Mouse (Mus musculus) cerebellum, adult 2 months (tissue): ENCODE data around the gene Cdca7l. TPM values are rescaled to one million over a fixed set of nuclear protein-coding genes. Genes with fewer than 3 reads are reported as not detected.

Source experiments
- DNase-seq, 2 experiments: peaks; one replicate each; pipeline ENCODE4 v3.0.0; 2021
- H3K27ac ChIP-seq: fragments of 200-500 bp; 2 replicates; pipeline ENCODE4 v1.5.1; 2012; ENCODE audit warnings: low read length, control low read depth, inconsistent platforms; ENCODE audit not compliant: insufficient read depth
- H3K27me3 ChIP-seq: fragments of 200-500 bp; 2 replicates; pipeline ENCODE4 v1.6.1; 2012; ENCODE audit warnings: inconsistent platforms, mild to moderate bottlenecking, low read length, moderate library complexity; ENCODE audit not compliant: control insufficient read depth, insufficient read depth
- H3K4me1 ChIP-seq: fragments of 200-500 bp; 2 replicates; pipeline ENCODE4 v1.6.1; 2011; ENCODE audit warnings: low read length; ENCODE audit not compliant: control insufficient read depth, insufficient read depth
- H3K4me3 ChIP-seq: fragments of 200-500 bp; replicated peaks from 2 replicates; pipeline ENCODE3; 2011; ENCODE audit warnings: mild to moderate bottlenecking, low read depth, low read length, control low read depth; ENCODE audit not compliant: insufficient read depth
- CTCF ChIP-seq: fragments of 200-500 bp; IDR thresholded peaks from 2 replicates; pipeline ENCODE4 v1.5.1; 2011; ENCODE audit warnings: low read depth, mild to moderate bottlenecking, control low read depth, low read length, moderate library complexity, borderline replicate concordance; ENCODE audit not compliant: insufficient read depth
- POLR2A ChIP-seq: fragments of 200-500 bp; IDR thresholded peaks from 2 replicates; pipeline ENCODE4 v1.6.1; 2011; ENCODE audit warnings: low read length, control low read depth, borderline replicate concordance; ENCODE audit not compliant: insufficient read depth
- WGBS: fragments of 180-500 bp; shearing (Covaris S2); methylation state at CpG from one replicate; pipeline ENCODE4 v1.1.7; 2018; 5-methylcytosine and 5-hydroxymethylcytosine counted together
- polyA plus RNA-seq: library from polyadenylated mRNA; depleted of rRNA; stranded (reverse); fragments of >200 nt; gene quantifications from 2 replicates; pipeline ENCODE4 v1.2.3, GENCODE M21; 2012

The Cdca7l gene
- polyA plus RNA-seq, 1 experiment: 1.0 TPM

DNA sequence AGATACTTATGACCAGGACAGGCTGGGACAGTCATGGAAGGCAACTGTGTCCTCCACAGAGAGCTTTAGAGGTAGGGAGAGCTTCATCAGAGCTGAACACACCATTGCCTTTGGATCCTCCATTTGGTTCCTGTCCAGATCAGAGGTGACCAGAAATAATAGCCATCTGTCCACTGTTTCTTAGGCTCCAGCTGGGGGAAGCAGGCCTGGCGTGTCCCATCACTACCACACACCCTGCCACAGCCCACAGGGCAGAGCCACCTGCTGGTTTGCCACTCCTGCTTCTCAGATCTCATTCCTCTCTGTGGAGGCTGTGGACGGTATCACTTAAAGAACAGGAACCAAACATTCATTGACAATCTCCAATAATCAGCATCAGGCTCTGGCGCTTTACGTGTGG, 32.9 kb upstream of the Cdca7l start:
- H3K27me3 ChIP-seq: no peaks in the 10 kb centered on the region
- H3K4me1 ChIP-seq: peaks cover 6% of the 10 kb centered on the region; the same call in 1 of the 2 replicates
- H3K27ac ChIP-seq: no peak overlapping the region
- DNase-seq: peak in 1 of 2 experiments; percentile 41
- WGBS: 50% methylated on average over 4 of the region's 4 CpGs
- no peak overlapping the region for H3K4me3 ChIP-seq
- TF ChIP-seq POLR2A (no peak), CTCF (no peak)

DNA sequence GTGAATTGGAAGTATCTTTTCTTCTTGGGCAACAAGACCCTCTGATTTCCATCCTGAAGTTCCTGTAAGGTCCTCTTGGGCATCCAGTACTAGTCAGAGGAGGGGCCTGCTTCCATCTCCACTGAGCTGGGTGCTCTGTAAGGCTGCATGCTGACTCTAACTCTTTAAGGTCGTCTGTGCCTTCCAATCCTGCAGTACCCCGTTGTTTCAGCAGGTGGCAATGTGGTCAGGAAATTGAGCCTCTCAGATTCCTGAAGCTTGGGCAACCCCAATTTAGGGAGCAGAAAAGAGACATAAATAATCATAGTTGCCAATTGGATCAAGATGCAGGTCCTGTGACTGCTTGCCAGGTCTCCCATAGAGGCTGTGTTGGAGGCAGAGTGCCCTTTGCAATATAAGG, 31.5 kb upstream of the Cdca7l start:
- Histone ChIP-seq H3K27ac (no peak overlapping the region), H3K27me3 (no peaks in the 10 kb centered on the region), H3K4me3 (no peak overlapping the region), H3K4me1 (peaks cover 6% of the 10 kb centered on the region; the same call in 1 of the 2 replicates)
- WGBS: 15% methylated on average over 2 of the region's 2 CpGs
- peak; percentile 21 to 50 for DNase-seq
- no peak for TF ChIP-seq POLR2A
- peak; percentile 54; the same call in 1 of the 2 replicates for TF ChIP-seq CTCF

DNA sequence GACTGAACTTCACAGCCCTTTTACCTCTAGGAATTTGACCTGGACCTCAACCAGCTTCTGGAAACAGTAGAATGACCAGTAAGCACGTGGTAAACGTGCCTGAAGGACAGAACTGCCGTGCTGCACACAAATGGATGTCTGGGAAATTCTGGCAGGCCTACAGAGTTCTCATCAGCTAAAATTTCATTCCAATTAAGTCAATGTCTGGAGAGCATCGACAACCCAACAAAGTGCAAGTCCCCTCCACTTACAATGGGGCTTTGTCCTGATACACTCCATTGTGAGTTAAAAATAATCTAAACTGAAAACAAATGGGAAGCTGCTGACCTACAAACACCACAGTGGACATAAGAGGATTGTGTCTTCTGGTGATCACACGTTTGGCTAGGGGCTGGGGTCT, 27.2 kb upstream of the Cdca7l start:
- DNase-seq: no peak
- H3K4me3 ChIP-seq: no peak overlapping the region
- H3K27me3 ChIP-seq: no peaks in the 10 kb centered on the region
- no peak overlapping the region for H3K27ac ChIP-seq
- H3K4me1 ChIP-seq: no peaks in the 10 kb centered on the region
- TF ChIP-seq POLR2A (no peak), CTCF (no peak)
- whole genome bisulfite sequencing: 68% methylated on average over 5 of the region's 5 CpGs

DNA sequence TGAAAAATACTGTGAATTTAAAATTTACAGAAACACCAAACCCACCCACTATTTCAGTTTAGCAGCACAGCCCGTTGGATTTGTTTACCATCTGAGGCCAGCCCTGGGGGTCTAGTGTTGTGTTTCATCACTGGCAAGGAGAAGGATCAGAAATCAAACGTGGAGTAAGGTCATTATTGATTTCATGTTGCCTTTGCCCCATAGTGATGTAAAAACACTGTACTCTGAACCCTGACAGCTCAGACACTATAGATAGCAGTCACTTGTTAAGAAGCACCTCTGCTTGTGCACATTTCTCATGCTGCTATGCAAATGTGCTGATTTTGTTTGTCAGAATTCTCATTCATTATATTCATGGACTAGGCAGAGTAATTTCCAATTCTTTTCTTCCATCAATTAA, 22.7 kb upstream of the Cdca7l start:
- Histone ChIP-seq H3K27ac (no peak overlapping the region), H3K4me1 (no peaks in the 10 kb centered on the region), H3K27me3 (no peaks in the 10 kb centered on the region), H3K4me3 (no peak overlapping the region)
- no peak for DNase-seq
- TF ChIP-seq CTCF (no peak), POLR2A (no peak)
- WGBS: 50% methylated on average over 2 of the region's 2 CpGs

DNA sequence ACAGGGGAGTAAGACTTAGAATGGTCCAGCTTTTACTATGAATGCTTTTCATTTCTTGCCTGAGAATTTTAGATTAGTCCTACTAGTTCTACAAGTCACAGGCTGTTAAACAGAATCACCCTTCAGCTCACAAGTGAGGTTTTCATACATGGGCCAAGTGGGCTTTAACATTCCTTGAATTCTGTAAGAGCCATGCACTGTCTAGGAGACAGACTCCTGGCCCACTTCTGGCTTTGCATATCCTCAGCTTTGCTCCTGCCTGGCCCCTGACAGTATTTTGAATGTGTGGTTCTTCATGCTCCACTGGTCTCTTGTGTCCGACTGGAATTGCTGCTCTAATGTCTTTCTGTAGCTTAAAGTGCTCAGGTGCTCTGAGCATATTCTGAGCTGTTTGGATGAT, 20.7 kb upstream of the Cdca7l start:
- Histone ChIP-seq H3K27me3 (no peaks in the 10 kb centered on the region), H3K4me3 (no peak overlapping the region), H3K27ac (no peak overlapping the region), H3K4me1 (no peaks in the 10 kb centered on the region)
- no peak for DNase-seq
- 26% methylated on average over 1 of the region's 1 CpGs for WGBS
- TF ChIP-seq CTCF (no peak), POLR2A (no peak)

DNA sequence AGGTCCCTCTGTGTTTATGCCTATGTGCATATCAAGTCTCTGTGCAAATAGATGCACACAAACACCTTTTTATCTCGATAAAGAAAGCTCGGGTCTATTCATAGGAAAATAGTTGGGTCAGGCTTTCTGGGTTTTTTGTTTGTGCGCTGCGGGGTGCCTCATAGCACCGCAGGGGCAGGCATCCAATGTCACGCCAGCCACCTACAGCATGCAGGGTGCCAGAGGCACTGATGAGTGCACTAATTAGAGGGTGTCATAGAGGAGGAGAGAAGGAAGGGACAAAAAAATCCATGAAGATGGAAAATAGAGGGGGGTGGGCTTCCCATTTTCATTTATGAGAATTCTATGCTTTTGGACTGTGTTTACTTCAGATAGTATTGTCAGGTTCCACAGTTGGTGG, 17.5 kb upstream of the Cdca7l start:
- no peak overlapping the region for H3K4me3 ChIP-seq
- no peaks in the 10 kb centered on the region for H3K27me3 ChIP-seq
- H3K27ac ChIP-seq: no peak overlapping the region
- H3K4me1 ChIP-seq: no peaks in the 10 kb centered on the region
- whole genome bisulfite sequencing: 21% methylated on average over 6 of the region's 6 CpGs
- DNase-seq: no peak
- TF ChIP-seq CTCF: no peak
- TF ChIP-seq POLR2A: no peak

DNA sequence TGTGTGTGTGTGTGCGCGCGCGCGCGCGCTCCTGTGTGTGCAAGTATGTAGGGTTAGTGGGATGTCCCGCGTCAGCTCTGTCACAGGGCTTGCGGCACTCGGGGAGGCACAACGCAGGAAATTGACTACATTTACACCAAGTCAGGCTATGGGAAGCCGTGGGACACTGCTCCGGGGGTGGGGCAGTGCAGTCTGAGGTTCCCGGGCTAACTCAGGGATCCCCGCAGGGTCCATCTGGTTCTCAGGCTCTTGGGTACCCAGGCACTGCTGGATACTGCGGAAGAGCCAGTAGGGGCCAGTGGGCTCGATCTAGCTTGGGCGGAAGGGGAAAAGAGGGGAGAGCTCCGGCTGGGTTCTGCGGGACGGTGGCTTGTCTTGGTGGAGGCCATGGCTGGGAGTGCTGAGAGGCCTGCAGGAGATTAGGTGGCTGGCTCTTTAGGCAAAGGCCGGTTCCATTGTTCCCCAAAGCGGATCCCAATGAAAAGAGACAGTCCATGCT, 15.5 kb upstream of the Cdca7l start:
- WGBS: 20% methylated on average over 24 of the region's 24 CpGs
- no peak for TF ChIP-seq CTCF
- TF ChIP-seq POLR2A: no peak
- H3K4me3 ChIP-seq: no peak overlapping the region
- no peak for DNase-seq
- H3K27me3 ChIP-seq: no peaks in the 10 kb centered on the region
- H3K27ac ChIP-seq: no peak overlapping the region
- no peaks in the 10 kb centered on the region for H3K4me1 ChIP-seq

DNA sequence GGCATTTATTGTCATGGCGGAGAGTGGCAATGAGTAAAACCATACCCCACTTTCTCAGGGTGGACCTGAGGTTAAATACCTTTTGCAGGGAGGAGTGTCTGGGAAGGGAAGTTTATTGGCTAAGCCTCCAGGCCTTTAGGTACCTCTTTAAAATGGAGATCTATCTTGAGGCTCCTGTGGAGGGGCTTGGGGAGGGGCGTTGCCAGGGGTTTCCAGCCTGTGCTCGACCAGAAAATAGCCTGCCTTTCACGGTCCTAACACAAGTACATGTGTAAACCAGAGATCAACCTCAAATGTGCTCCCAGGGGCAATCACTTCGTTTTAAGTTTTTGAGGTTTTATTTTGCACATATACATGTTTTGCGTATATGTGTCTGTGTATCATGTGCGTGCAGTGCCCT, 15.1 kb upstream of the Cdca7l start:
- Histone ChIP-seq H3K27ac (no peak overlapping the region), H3K27me3 (no peaks in the 10 kb centered on the region), H3K4me1 (no peaks in the 10 kb centered on the region), H3K4me3 (no peak overlapping the region)
- TF ChIP-seq POLR2A (no peak), CTCF (no peak)
- WGBS: 60% methylated on average over 7 of the region's 7 CpGs
- DNase-seq: no peak
